Mouse (Mus musculus) embryonic fibroblast, embryonic 13.5 days (primary cell): ENCODE results near the gene Nop56.

Experiments used
- CTCF ChIP-seq: IDR thresholded peaks from 2 replicates; pipeline ENCODE4 v1.5.1; 2011; ENCODE audit warnings: mild to moderate bottlenecking, control low read depth, low read length, moderate library complexity, borderline replicate concordance; ENCODE audit not compliant: insufficient read depth
- POLR2A ChIP-seq: IDR thresholded peaks from 2 replicates; pipeline ENCODE4 v1.6.1; 2011; ENCODE audit warnings: low read depth, mild to moderate bottlenecking, control low read depth, low read length, moderate library complexity

GRCm38 (mm10) chr2:130268074-130268473 is 6.2 kb upstream of the Nop56 start:
- no peak for TF ChIP-seq POLR2A
- TF ChIP-seq CTCF: no peak
